Mouse (Mus musculus): ENCODE results near the gene Pde5a.

DNA sequence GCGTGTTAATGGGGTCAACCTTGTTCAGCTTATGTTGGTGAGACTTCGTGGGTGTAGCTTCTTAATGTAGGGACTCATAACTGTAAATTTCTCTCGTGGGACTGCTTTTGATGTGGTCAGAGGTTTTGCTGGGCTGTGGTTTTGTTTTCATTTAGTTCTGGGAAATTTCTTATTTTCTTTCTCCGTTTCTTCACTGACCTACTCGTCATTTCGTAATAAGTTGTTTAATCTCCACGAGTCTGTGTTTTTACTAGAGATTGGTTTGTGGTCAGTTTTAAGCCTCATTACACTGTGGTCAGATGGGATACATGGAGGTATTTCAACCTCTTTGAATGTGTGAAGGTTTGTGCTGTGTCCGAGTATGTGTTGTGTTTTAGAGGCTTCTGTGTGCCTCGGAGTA is 7.2 kb upstream of the Pde5a start:
- TF ChIP-seq CTCF (conservative IDR thresholded peaks at IDR 0.05; ENCODE audit: insufficient read depth, insufficient read length, low read depth, low read length), result no peak
- no peak for TF ChIP-seq POLR2A (IDR thresholded peaks at IDR 0.05; ENCODE audit: low read depth, low read length)
